10 mouse cellular contexts compared by ENCODE assay signal in genomic region chr8:72352951-72353699, GRCm38 (mm10). TPM values are rescaled to one million over a fixed set of nuclear protein-coding genes. Genes with fewer than 3 reads are reported as not detected.
DNase-seq lines count a peak whose midpoint lies in the region; ATAC-seq and TF ChIP-seq lines count a peak whose summit lies in the region.
"Had no signal": no experiment of that assay in that cellular context is flagged by ENCODE, and none has a peak within 500 bp of the region (broad histone marks: within the 10 kb centered on the region; RNA-seq: fewer than 3 reads in every experiment).

No protein-coding gene starts in this region.

- TF ChIP-seq CTCF in brain, embryonic 14.5 days (IDR thresholded peaks at IDR 0.05; ENCODE audit: borderline replicate concordance, extremely low read depth, insufficient read depth, insufficient read length), result no peak

- no peak for TF ChIP-seq POLR2A in brain, embryonic 14.5 days (IDR thresholded peaks at IDR 0.05; ENCODE audit: borderline replicate concordance, extremely low read depth, insufficient read depth, insufficient read length, poor library complexity, severe bottlenecking)

- ATAC-seq in CD4-positive, CD25-positive, alpha-beta regulatory T cell, adult 4 months, result no peak
- no peak for ATAC-seq in monocyte, adult 5-6 weeks (replicated peaks; ENCODE audit: insufficient number of reproducible peaks, low FRiP score, low TSS enrichment, poor library complexity, severe bottlenecking)
- ATAC-seq: forebrain, embryonic 16.5 days had no signal

- peak; percentile 61 for DNase-seq in CD4-positive, CD25-positive, alpha-beta regulatory T cell, adult 2 months (ENCODE audit: low read depth, low spot score)
- DNase-seq in layer of hippocampus, postnatal 14 days (ENCODE audit: low spot score in 2 of 2), result peak; percentile 38 to 39
- no peak for DNase-seq in layer of hippocampus, adult 9-10 months (ENCODE audit: low spot score)
- DNase-seq in brain, embryonic 14.5 days (ENCODE audit: low read depth), result peak; percentile 11
- DNase-seq in kidney, postnatal 25 days, result peak; percentile 67 to 83
- DNase-seq in cerebellum, postnatal 10 days, result no peak
- DNase-seq: cerebellum, adult 8-10 months had no signal

RNA-seq across cellular contexts. Expression of gene Klf2, which starts 34.3 kb away (rescaled TPM):
- 10 to 100 TPM; 17.1 to 31.0 TPM for polyA plus RNA-seq in CD4-positive, CD25-positive, alpha-beta regulatory T cell, adult 4 months (2017; shearing (Covaris generic))
- 10 to 100 TPM; 20.2 to 22.0 TPM for total RNA-seq in layer of hippocampus, postnatal 14 days (2021)
- polyA plus RNA-seq in brain, embryonic 14.5 days (2012; rRNA removed), result 8.0 and 11.0 TPM in 2 replicates
- 183 to 225 TPM (median 194 TPM) in 3 replicates for total RNA-seq in monocyte, adult 5-6 weeks (2017)

RNA-seq across cellular contexts. Expression of gene Gm10282, which starts 48.1 kb away (rescaled TPM):
- 10 to 100 TPM in 1 of 2 experiments, 1 to 10 TPM in 1; 7.1 to 12.4 TPM for polyA plus RNA-seq in CD4-positive, CD25-positive, alpha-beta regulatory T cell, adult 4 months (2017; shearing (Covaris generic))
- 10 to 100 TPM in 1 of 2 experiments, 1 to 10 TPM in 1; 9.7 to 10.6 TPM for total RNA-seq in layer of hippocampus, postnatal 14 days (2021)
- polyA plus RNA-seq in brain, embryonic 14.5 days (2012; rRNA removed), result 11.5 and 14.3 TPM in 2 replicates
- 1.5 to 3.3 TPM (median 3.1 TPM) in 3 replicates for total RNA-seq in monocyte, adult 5-6 weeks (2017)

Comparison
In these comparisons a context has a peak if more than half of its experiments do, and no peak if none do; other contexts are left out.
1. DNase-seq: peak in CD4-positive, CD25-positive, alpha-beta regulatory T cell, adult 2 months (single experiment), layer of hippocampus, postnatal 14 days (2 of 2), brain, embryonic 14.5 days (single experiment) and kidney, postnatal 25 days (2 of 2); none in layer of hippocampus, adult 9-10 months (single experiment) and cerebellum, postnatal 10 days (0 of 2).